Mouse (Mus musculus) hematopoietic stem cell, adult 5-6 weeks (primary cell): Measurements from ENCODE around the gene Supt5. TPM values are rescaled to one million over a fixed set of nuclear protein-coding genes. Genes with fewer than 3 reads are reported as not detected.

Source experiments
- ATAC-seq, 2 experiments: fragments of 125-278 bp in 1 of 2; replicated peaks in 1 of 2; 2 replicates each; pipeline ENCODE4 v1.8.0; 2016 to 2017; ENCODE audit warnings: inconsistent platforms in 2 of 2, mild to moderate bottlenecking in 2 of 2, moderate number of reproducible peaks in 2 of 2, low read depth in 1 of 2, moderate TSS enrichment in 1 of 2; ENCODE audit not compliant: low FRiP score in 2 of 2, poor library complexity in 2 of 2, severe bottlenecking in 2 of 2, insufficient read depth in 1 of 2, low TSS enrichment in 1 of 2
- total RNA-seq: library from RNA; stranded (forward); fragments of 172-1452, 232-1000 nt; gene quantifications from 2 replicates; pipeline ENCODE4 v1.2.3, GENCODE M21; 2017

The Supt5 gene
- total RNA-seq, 1 experiment from 2014 or later, result 71.9 TPM

GRCm38 (mm10) chr7:28377190-28378065 is 38.9 kb upstream of the Supt5 start:
- no peak for ATAC-seq

GRCm38 (mm10) chr7:28376011-28376771 is 37.6 kb upstream of the Supt5 start:
- ATAC-seq, result no peak

GRCm38 (mm10) chr7:28375176-28375921 is 36.8 kb upstream of the Supt5 start:
- ATAC-seq, result peak; percentile 22

GRCm38 (mm10) chr7:28374647-28375046 is 36.1 kb upstream of the Supt5 start:
- no peak for ATAC-seq

GRCm38 (mm10) chr7:28373891-28374495 is 35.4 kb upstream of the Supt5 start:
- ATAC-seq, result no peak

GRCm38 (mm10) chr7:28373131-28373581 is 34.6 kb upstream of the Supt5 start:
- ATAC-seq, result peak; percentile 2 to 8; a peak in 2 of 4 replicates

- peak; percentile 63 to 72 for ATAC-seq
These were observed 33.9 kb upstream of the Supt5 start, which contains the start of gene Plekhg2 for GRCm38 (mm10) chr7:28372251-28373108. TSS of gene Plekhg2 (minus strand) at chr7:28372599.

- no peak for ATAC-seq
These were observed 33.0 kb upstream of the Supt5 start for GRCm38 (mm10) chr7:28371514-28371989.

- no peak for ATAC-seq
These were observed 32.5 kb upstream of the Supt5 start for GRCm38 (mm10) chr7:28370977-28371513.

- no peak for ATAC-seq
These were observed 31.5 kb upstream of the Supt5 start for GRCm38 (mm10) chr7:28370051-28370450.

GRCm38 (mm10) chr7:28368276-28368920 is 29.9 kb upstream of the Supt5 start:
- no peak for ATAC-seq

- ATAC-seq, result no peak
These were observed 29.2 kb upstream of the Supt5 start for GRCm38 (mm10) chr7:28367663-28368275.

GRCm38 (mm10) chr7:28362441-28363060 is 24.0 kb upstream of the Supt5 start:
- ATAC-seq, result no peak; a peak in 1 of 4 replicates

GRCm38 (mm10) chr7:28361647-28362341 is 23.2 kb upstream of the Supt5 start:
- ATAC-seq, result no peak
